Mouse (Mus musculus) heart, postnatal 14 days (tissue): ENCODE data around the gene Zfp451. TPM values are rescaled to one million over a fixed set of nuclear protein-coding genes. Genes with fewer than 3 reads are reported as not detected.
"Not testable (repeated sequence)": the region's sequence is repeated elsewhere in the genome, so short reads cannot be mapped to it uniquely, and the experiment has no call there.

Experiments
- DNase-seq, 2 experiments: peaks; one replicate each; pipeline ENCODE4 v3.0.0; 2021 to 2022
- intact Hi-C: fragments of 180-260 bp; cut with DNase I; formaldehyde crosslinking; loops from one replicate; pipeline ENCODE4 v1.15.1; 2025
- long read RNA-seq, 2 experiments: library from polyadenylated mRNA; stranded (forward); transcript quantifications; one replicate each; pipeline ENCODE4 v2.0.0; 2021
- total RNA-seq, 2 experiments: library from RNA; stranded (reverse); gene quantifications; 2 replicates each; pipeline ENCODE4 v1.2.3; 2021

Gene Zfp451
- 10 to 100 TPM; 16.3 to 19.4 TPM for total RNA-seq
- long read RNA-seq, experiment 1, partial matches to known transcripts = 0 of 7 reads
- long read RNA-seq, experiment 1, other reads (novel, unspliced or antisense) = 4 of 7 reads
- long read RNA-seq, experiment 2, full-length matches to known transcripts = 5 of 12 reads
- long read RNA-seq, experiment 2, partial matches to known transcripts = 3 of 12 reads
- long read RNA-seq, experiment 2, other reads (novel, unspliced or antisense) = 4 of 12 reads

- intact Hi-C loops = loop anchor here (5.0 kb wide), 1 partner anchor 57 kb away; the partner anchor contains the start of gene Bag2
- peak; percentile 92 to 93 for DNase-seq
Measured at GRCm38 (mm10) chr1:33813868-33814794, at the start of gene Zfp451. TSS of gene Zfp451 (minus strand) at chr1:33814595.

DNA sequence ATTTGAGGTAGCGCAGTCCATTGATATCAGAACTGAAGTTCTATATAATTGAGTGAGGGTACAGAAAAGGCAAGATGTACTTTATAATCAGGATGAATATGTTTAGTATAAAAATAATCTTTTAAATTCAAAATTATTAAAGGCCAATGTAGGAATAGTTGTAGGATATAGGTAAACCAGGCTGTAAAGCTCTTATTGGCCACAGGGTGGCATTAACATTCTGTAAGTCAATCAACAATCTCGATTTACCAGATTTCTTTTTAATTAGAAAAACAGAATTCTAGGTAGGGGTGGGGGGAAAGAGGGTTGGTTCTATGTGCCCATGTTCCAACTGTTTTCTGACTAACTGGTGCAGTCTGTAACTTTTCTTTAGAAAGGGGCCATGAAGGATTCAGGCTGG, 32.4 kb upstream of the Zfp451 start:
- DNase-seq = no peak
- intact Hi-C loops = no loop called here

DNA sequence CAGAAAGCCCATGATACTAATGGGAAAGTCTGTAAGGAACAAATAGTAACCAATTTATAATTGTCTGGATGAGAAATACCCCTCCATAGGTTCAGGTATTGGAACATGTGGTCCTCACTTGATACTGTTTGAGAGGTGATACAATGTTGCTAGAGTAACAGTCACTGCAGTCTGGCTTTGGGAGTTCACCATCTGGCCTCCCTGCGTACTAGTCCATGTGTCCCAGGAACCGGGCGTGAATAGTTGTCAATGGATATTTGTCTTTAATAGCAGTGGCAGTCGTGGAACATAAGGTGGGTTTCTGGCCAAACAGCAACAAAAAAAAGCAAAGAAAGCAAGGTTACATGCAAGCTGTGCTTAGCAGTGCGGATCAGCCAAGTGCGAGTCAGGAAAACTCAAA, 29.4 kb upstream of the Zfp451 start:
- no peak for DNase-seq
- intact Hi-C loops = no loop called here

GRCm38 (mm10) chr1:33838952-33839351, 24.6 kb upstream of the Zfp451 start:
- DNase-seq, intact Hi-C loops: not testable (repeated sequence)

DNA sequence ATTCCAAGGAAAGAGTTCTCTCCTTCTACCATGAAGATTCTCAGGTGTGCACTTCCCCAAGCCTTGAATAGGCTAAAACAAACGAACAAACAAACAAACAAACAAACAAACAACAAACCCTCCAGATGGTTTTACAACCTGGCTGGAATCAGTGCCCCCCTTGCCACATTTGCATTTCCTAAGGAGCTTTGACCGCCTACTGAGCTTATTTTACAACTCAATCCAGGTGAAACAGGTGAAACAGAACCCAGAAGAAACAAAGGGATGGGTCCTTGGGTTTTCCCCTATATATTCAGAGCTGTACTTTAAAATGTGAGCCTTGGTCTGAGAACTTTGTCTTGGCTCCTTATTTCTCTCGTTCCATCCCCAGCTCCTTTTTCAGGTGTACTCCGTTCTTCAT, 16.2 kb upstream of the Zfp451 start:
- intact Hi-C loops = no loop called here
- DNase-seq = no peak

- intact Hi-C loops = no loop called here
- no peak for DNase-seq
Measured at GRCm38 (mm10) chr1:33817931-33818330, 3.5 kb upstream of the Zfp451 start.

DNA sequence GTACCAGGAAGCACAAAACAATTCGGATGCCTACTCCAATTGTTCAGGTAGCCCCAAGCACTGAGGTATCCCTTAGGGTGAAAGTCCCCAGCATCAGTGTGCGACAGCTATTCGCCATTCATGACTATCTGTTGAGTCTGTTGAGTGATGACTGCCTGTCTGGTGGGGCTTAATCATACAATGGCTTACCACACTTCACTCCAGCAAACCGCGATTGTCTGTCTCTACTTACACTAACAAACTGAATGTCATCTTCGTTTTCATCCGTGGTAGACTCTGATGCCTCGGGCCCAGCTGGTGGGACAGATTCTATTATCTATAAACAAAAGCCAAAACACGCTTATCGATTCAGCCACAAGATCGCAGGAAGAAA, 914 bp downstream of the Zfp451 start:
- DNase-seq = peak in 1 of 2 experiments; percentile 5
- intact Hi-C loops = loop anchor here (5.0 kb wide), 1 partner anchor 56 kb away; the partner anchor contains the start of gene Bag2

DNA sequence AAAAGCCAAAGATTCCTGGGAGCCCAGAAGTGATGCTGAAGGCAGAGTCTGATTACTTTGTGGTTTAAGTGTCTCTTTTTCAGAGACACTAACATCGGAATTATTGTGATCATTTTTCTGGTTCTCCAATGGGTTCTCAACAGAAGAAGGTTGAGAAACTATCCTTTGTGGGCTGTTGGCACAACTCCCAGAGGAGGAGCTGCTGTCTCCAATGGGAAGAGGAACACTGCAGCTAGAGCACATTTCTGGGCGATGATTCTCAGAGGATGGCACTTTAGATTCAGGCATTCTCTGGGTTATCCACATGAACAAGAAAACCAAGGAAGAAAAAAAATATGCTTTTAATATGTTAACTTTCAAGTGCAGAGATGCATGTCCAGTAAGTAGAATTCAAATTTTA, 11.1 kb downstream of the Zfp451 start:
- intact Hi-C loops = no loop called here
- DNase-seq = no peak

GRCm38 (mm10) chr1:33799620-33800019, 14.8 kb downstream of the Zfp451 start:
- DNase-seq = no peak
- intact Hi-C loops = no loop called here

- peak in 1 of 2 experiments; percentile 25 for DNase-seq
- intact Hi-C loops = no loop called here
Measured at GRCm38 (mm10) chr1:33788493-33788892, 25.9 kb downstream of the Zfp451 start.

DNA sequence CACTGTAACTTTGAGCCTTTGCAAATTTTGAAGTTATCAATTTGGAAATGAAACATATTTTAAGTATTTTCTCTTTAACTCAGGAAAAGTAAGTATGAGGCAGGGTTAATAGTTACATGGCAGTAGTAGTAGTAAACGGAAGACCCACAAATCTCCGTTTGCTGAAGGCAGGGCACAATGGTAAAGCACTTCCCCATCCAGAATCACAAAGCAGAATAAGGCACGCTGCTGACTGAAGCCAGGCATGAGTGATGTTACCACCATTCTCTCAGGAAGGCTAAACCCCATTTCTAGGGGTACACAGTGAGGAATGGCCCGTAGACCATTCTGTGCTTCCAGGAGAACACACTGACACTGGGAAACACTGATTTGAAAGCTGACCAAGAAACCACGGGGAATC, 26.3 kb downstream of the Zfp451 start:
- DNase-seq = no peak
- intact Hi-C loops = no loop called here

GRCm38 (mm10) chr1:33784561-33784960, 29.8 kb downstream of the Zfp451 start:
- intact Hi-C loops = no loop called here

DNA sequence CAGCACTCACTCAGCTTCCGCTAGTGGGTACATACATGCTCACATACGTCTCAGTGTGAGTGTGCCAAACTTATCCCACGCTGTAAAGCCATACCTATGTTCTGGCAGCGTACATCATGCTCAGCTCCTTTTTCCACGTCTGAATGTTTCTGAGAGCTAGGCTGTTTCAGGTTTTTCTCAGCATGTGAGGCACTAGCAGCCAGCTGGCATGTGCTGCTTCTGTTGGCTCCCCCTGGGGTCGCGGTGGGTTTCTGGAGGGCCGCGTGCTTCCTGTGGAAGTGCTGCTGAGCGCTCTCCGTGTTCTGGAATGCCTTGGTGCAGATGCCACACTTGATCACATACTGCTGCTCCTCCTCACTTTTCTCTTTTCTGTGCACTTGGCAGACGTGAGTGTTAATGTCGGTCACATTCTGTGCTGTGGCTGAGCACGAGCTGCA, 38.2 kb downstream of the Zfp451 start:
- intact Hi-C loops = no loop called here
- no peak for DNase-seq

More at GRCm38 (mm10) chr1:33784561-33784960, 29.8 kb downstream of the Zfp451 start:
- no peak for DNase-seq

- intact Hi-C loops = no loop called here
- DNase-seq = no peak
Measured at GRCm38 (mm10) chr1:33772106-33772505, 42.3 kb downstream of the Zfp451 start.

GRCm38 (mm10) chr1:33771621-33772020, 42.8 kb downstream of the Zfp451 start:
- DNase-seq = no peak
- intact Hi-C loops = no loop called here

GRCm38 (mm10) chr1:33768827-33769226, 45.6 kb downstream of the Zfp451 start:
- intact Hi-C loops = no loop called here
- no peak for DNase-seq

GRCm38 (mm10) chr1:33768091-33768787, 46.2 kb downstream of the Zfp451 start:
- intact Hi-C loops = no loop called here
- no peak for DNase-seq

DNA sequence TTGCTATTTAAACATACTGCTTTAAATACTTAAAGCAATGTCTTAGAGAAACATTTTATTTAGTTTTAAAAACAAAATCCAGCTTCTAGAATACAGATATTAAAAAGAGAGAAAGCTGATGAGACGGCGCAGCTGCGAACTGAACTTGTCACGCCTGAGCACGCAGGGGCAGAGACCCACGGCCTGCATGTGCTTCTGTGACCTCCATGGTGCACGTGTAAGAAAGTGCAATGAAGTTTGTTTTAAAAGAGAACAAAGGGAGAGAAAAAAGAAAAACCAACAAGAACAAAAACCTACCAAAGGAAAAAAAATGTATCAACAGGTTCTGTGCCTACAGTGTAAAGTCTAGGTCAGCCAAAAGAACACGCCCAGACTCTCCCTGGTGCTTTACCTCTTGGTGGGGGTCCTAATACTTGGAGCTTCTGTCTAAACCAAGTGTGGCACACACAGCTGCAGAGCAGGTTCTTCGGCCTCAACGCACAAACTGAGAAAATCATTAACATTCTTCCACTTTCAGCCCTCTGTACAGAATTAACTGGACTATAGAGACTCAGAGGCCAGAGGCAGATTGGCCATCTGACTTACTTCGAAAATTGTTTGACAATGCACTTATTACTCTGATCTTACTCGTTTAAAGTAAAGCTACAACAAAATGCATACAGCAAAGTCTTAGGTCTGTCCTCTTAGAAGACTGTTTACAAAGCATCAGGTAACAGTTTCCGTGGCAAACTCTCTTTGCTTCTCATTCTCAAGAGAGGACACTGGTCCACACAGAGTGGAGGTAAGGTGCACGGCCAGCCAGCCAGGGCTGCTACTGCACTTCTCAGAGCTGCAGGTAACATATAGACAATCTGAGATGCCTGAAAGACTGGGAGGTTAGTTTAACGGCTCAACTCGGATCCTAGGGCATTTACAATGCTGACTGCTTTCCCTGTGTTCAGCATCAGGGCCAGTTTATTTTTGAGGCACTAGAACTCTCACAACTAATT, 47.6 kb downstream of the Zfp451 start:
- intact Hi-C loops = no loop called here
- DNase-seq = no peak

GRCm38 (mm10) chr1:33765468-33766080, 48.8 kb downstream of the Zfp451 start:
- no peak for DNase-seq
- intact Hi-C loops = no loop called here
